Mouse (Mus musculus): Measurements from ENCODE around the gene Rhcg. TPM values are rescaled to one million over a fixed set of nuclear protein-coding genes. Genes with fewer than 3 reads are reported as not detected.

The Rhcg gene
- 0.06 TPM in 1 of 2 replicates, not detected in the other for polyA plus RNA-seq (2012; rRNA removed; ENCODE audit: low replicate concordance)

DNA sequence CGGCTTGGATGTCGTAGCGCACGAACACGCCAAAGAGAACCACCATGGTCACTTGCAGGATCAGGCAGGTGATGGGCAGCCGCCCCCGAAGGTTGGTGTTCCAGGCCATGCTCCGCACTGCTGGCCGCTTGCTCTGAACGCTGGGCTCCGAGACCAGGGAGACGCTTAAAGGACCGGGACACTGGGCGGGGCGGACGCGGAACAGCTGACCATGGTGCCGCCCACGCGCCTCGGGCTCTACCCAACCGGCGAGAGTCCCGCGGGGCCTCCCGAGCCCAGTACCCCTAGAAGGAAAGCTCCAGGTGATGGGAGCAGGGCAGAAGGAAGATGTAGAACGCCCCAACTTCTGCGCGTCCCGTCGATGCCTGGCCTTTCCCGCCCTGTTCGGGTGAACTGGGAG lies at the start of gene Rhcg:
Rhcg (minus strand) TSS at position 240 of the 400 bp plus-strand sequence.

DNA sequence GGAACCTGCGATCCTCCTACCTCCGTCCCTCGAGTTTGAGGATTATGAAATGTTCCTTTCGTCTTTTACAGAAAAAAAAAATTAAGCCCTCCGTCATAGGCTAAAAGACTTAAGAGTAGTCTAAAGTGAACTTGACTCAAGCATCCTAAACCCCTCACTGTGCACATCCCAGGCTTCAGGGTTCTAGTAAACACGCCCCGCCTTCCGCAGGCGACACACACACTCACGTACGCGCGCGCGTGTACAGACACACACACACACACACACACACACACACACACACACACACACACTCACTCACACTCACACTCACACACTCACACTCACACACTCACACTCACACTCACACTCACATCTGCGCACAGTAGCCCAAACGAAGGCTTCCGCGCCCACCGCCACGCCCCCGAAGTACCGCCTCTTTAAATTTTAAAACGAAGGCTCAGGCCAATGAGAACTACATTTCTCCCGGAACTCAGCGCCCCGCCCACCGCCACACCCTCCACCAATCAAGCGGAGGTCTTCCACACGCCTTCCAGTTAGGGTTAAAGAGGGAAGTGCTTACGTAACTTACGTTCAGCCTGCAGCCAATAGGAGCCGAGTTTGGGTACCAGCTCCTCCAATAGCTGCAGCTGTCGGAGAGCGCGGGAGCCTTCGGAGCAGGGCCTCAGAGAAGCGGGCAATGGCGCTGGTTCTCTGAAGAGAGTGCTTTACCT lies 42.3 kb upstream of the Rhcg start, which contains the start of gene Ticrr:
Ticrr (plus strand) TSS at position 619 of the 713 bp plus-strand sequence.

Other genes with a start within 250 kb of the Rhcg start
- gene Rlbp1, start 230.6 kb downstream of the Rhcg start, polyA plus RNA-seq (2012; rRNA removed; ENCODE audit: low replicate concordance) = 0.47 TPM in 1 of 2 replicates, not detected in the other
- gene Fanci, start 225.7 kb downstream of the Rhcg start, polyA plus RNA-seq (2012; rRNA removed; ENCODE audit: low replicate concordance) = 0.36 and 0.60 TPM in 2 replicates
- gene Polg, start 151.3 kb downstream of the Rhcg start, polyA plus RNA-seq (2012; rRNA removed; ENCODE audit: low replicate concordance) = 18.9 and 19.9 TPM in 2 replicates
- 0.57 and 1.9 TPM in 2 replicates for gene Ticrr, start 42.5 kb upstream of the Rhcg start, polyA plus RNA-seq (2012; rRNA removed; ENCODE audit: low replicate concordance)
- gene Kif7, start 98.1 kb upstream of the Rhcg start, polyA plus RNA-seq (2012; rRNA removed; ENCODE audit: low replicate concordance) = 0.51 and 0.75 TPM in 2 replicates
- gene Plin1, start 115.2 kb upstream of the Rhcg start, polyA plus RNA-seq (2012; rRNA removed; ENCODE audit: low replicate concordance) = 1.2 and 32.3 TPM in 2 replicates
- gene Pex11a, start 125.5 kb upstream of the Rhcg start, polyA plus RNA-seq (2012; rRNA removed; ENCODE audit: low replicate concordance) = 18.6 and 25.4 TPM in 2 replicates
- gene Wdr93, start 125.5 kb upstream of the Rhcg start, polyA plus RNA-seq (2012; rRNA removed; ENCODE audit: low replicate concordance) = 0.13 and 0.26 TPM in 2 replicates
- 0.84 and 1.4 TPM in 2 replicates for gene Mesp1, start 176.1 kb upstream of the Rhcg start, polyA plus RNA-seq (2012; rRNA removed; ENCODE audit: low replicate concordance)
- 0.55 and 1.1 TPM in 2 replicates for gene Mesp2, start 193.1 kb upstream of the Rhcg start, polyA plus RNA-seq (2012; rRNA removed; ENCODE audit: low replicate concordance)
- gene Anpep, start 243.4 kb upstream of the Rhcg start, polyA plus RNA-seq (2012; rRNA removed; ENCODE audit: low replicate concordance) = 1,254 and 9,216 TPM in 2 replicates

All from duodenum, adult 2 months (tissue).